Mouse (Mus musculus) monocyte, adult 5-6 weeks (primary cell): ENCODE data around the gene Fam3c. TPM values are rescaled to one million over a fixed set of nuclear protein-coding genes. Genes with fewer than 3 reads are reported as not detected.

Experiments used
- ATAC-seq: fragments of 153-309, 156-312 bp; replicated peaks from 2 replicates; pipeline ENCODE4 v1.8.0; 2017; ENCODE audit warnings: mild to moderate bottlenecking; ENCODE audit not compliant: low TSS enrichment, insufficient number of reproducible peaks, severe bottlenecking, poor library complexity, low FRiP score
- total RNA-seq: library from RNA; stranded (forward); fragments of 200-1000, 200-491, 200-594 nt; gene quantifications from 3 replicates; pipeline ENCODE4 v1.2.3, GENCODE M21; 2017

Fam3c gene
- 36.6 to 53.6 TPM (median 40.8 TPM) in 3 replicates for total RNA-seq

GRCm38 (mm10) chr6:22356086-22356507, at the start of gene Fam3c:
TSS of gene Fam3c (minus strand) at chr6:22356243.
- ATAC-seq, result peak; percentile 84

GRCm38 (mm10) chr6:22405021-22405420, 49.0 kb upstream of the Fam3c start:
- no peak for ATAC-seq

- ATAC-seq, result no peak
Measured at GRCm38 (mm10) chr6:22403736-22404135, 47.7 kb upstream of the Fam3c start.

- ATAC-seq, result no peak
Measured at GRCm38 (mm10) chr6:22403317-22403716, 47.3 kb upstream of the Fam3c start.

GRCm38 (mm10) chr6:22402548-22403164, 46.6 kb upstream of the Fam3c start:
- ATAC-seq, result no peak

- no peak for ATAC-seq
Measured at GRCm38 (mm10) chr6:22402037-22402436, 46.0 kb upstream of the Fam3c start.

GRCm38 (mm10) chr6:22398079-22398774, 42.2 kb upstream of the Fam3c start:
- no peak; the same call in 1 of the 2 replicates for ATAC-seq

GRCm38 (mm10) chr6:22395207-22395606, 39.2 kb upstream of the Fam3c start:
- ATAC-seq, result no peak

GRCm38 (mm10) chr6:22390654-22391365, 34.8 kb upstream of the Fam3c start:
- no peak for ATAC-seq

GRCm38 (mm10) chr6:22385254-22385870, 29.3 kb upstream of the Fam3c start:
- no peak for ATAC-seq

- no peak for ATAC-seq
Measured at GRCm38 (mm10) chr6:22380269-22380668, 24.2 kb upstream of the Fam3c start.

GRCm38 (mm10) chr6:22379831-22380230, 23.8 kb upstream of the Fam3c start:
- ATAC-seq, result no peak

GRCm38 (mm10) chr6:22378462-22378861, 22.4 kb upstream of the Fam3c start:
- no peak for ATAC-seq

GRCm38 (mm10) chr6:22374791-22375190, 18.7 kb upstream of the Fam3c start:
- no peak for ATAC-seq

GRCm38 (mm10) chr6:22373476-22373875, 17.4 kb upstream of the Fam3c start:
- ATAC-seq, result no peak

- no peak for ATAC-seq
Measured at GRCm38 (mm10) chr6:22366977-22367376, 10.9 kb upstream of the Fam3c start.

- peak; percentile 76 for ATAC-seq
Measured at GRCm38 (mm10) chr6:22363590-22363989, 7.5 kb upstream of the Fam3c start.

GRCm38 (mm10) chr6:22361941-22362340, 5.9 kb upstream of the Fam3c start:
- ATAC-seq, result no peak

GRCm38 (mm10) chr6:22359019-22359418, 3.0 kb upstream of the Fam3c start:
- peak; percentile 70 for ATAC-seq
